Mouse (Mus musculus) lung, embryonic 16.5 days (tissue): ENCODE measurements around the gene Sdc4. TPM values are rescaled to one million over a fixed set of nuclear protein-coding genes. Genes with fewer than 3 reads are reported as not detected.

ENCODE experiments used
- ATAC-seq: fragments of 200-750 bp; cut with Nextera tagmentation; 2 replicates; pipeline ENCODE4 v1.8.0; 2017; ENCODE audit warnings: low read depth, mild to moderate bottlenecking, moderate library complexity
- H3K27ac ChIP-seq: fragments of 300-500 bp; sonication (generic); 2 replicates; pipeline ENCODE4 v1.5.1; 2014; ENCODE audit warnings: mild to moderate bottlenecking, control low read depth, low read length
- H3K27me3 ChIP-seq: fragments of 300-500 bp; sonication (generic); 2 replicates; pipeline ENCODE4 v1.6.1; 2014; ENCODE audit warnings: low read depth, low read length, mixed read lengths; ENCODE audit not compliant: control insufficient read depth, insufficient read depth
- H3K36me3 ChIP-seq: fragments of 300-500 bp; sonication (generic); 2 replicates; pipeline ENCODE4 v1.6.1; 2014; ENCODE audit warnings: low read length; ENCODE audit not compliant: control insufficient read depth, insufficient read depth
- H3K4me1 ChIP-seq: fragments of 300-500 bp; sonication (generic); replicated peaks from 2 replicates; pipeline ENCODE4 v1.6.1; 2014; ENCODE audit warnings: low read length, mixed read lengths; ENCODE audit not compliant: control insufficient read depth, insufficient read depth
- H3K4me2 ChIP-seq: fragments of 300-500 bp; sonication (generic); 2 replicates; pipeline ENCODE4 v1.6.1; 2014; ENCODE audit warnings: low read depth, low read length, control low read depth
- H3K4me3 ChIP-seq: fragments of 300-500 bp; sonication (generic); 2 replicates; pipeline ENCODE4 v1.5.1; 2014; ENCODE audit warnings: mild to moderate bottlenecking, low read length, control low read depth
- H3K9ac ChIP-seq: fragments of 300-500 bp; sonication (generic); 2 replicates; pipeline ENCODE4 v1.6.1; 2014; ENCODE audit warnings: low read length, control low read depth
- H3K9me3 ChIP-seq: fragments of 300-500 bp; sonication (generic); 2 replicates; pipeline ENCODE4 v1.6.1; 2016; ENCODE audit warnings: low read length; ENCODE audit not compliant: control insufficient read depth
- WGBS: fragments of 180-500 bp; shearing (Covaris S2); extraction: QIAGEN DNeasy Blood & Tissue Kit; methylation state at CpG from one replicate; pipeline ENCODE4 v1.1.7; 2014; 5-methylcytosine and 5-hydroxymethylcytosine counted together
- polyA plus RNA-seq: library from polyadenylated mRNA; unstranded; fragments of >200 nt; fragmentation: Nextera tagmentation; extraction: Ambion mirVana; gene quantifications from 2 replicates; pipeline ENCODE4 v1.2.1, GENCODE M21; 2015

Gene Sdc4
- polyA plus RNA-seq, 1 experiment from 2014 or later = 226 TPM

DNA sequence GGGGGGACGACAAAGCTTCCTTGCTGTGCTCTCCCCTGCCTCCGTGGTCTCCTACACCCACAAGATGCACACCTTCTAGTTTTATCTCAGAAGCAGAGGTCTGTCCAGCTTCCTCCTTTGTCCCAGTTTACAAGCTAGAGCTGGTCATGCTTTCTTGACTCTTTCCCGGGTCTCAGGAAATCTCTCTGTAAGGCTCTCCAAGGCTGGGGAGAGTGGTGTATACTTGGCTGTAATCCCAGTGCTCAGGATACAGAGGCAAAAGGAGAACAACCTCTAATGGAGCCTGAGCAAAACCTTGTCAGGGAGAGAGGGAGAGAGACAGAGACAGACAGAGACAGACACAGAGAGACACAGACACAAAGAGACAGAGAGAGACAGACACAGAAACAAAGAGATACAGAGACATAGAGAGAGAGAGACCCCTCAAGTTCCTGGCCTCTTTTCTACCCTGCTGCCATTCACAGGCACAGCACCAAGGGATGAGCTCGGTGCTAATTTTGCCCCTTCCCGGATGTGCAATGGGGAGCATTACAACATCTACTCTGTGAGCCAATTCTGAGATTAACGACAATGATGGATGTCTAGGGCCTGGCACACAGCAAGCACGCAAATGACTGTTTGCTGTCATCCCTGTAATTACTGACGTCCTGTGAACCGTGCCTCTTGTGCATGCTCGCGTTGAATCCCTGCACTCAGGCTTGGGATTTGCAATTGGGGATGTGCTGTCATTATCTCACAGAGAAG is 59.9 kb downstream of the Sdc4 start:
- Histone ChIP-seq H3K9me3 (peaks cover 3% of the 10 kb centered on the region; the same call in 1 of the 2 replicates), H3K4me3 (no peak overlapping the region), H3K27me3 (no peaks in the 10 kb centered on the region), H3K4me2 (no peak overlapping the region), H3K27ac (no peak overlapping the region), H3K9ac (no peak overlapping the region), H3K36me3 (no peaks in the 10 kb centered on the region), H3K4me1 (peaks cover 17% of the 10 kb centered on the region)
- ATAC-seq = no peak
- WGBS = 41% methylated on average over 11 of the region's 11 CpGs

GRCm38 (mm10) chr2:164382971-164383370 is 60.7 kb downstream of the Sdc4 start:
- Histone ChIP-seq H3K27ac (no peak overlapping the region), H3K4me2 (no peak overlapping the region), H3K27me3 (no peaks in the 10 kb centered on the region), H3K4me1 (peaks cover 16% of the 10 kb centered on the region), H3K36me3 (no peaks in the 10 kb centered on the region), H3K9me3 (peaks cover 3% of the 10 kb centered on the region; the same call in 1 of the 2 replicates), H3K9ac (no peak overlapping the region), H3K4me3 (no peak overlapping the region)
- 71% methylated on average over 3 of the region's 3 CpGs for WGBS
- ATAC-seq = no peak

DNA sequence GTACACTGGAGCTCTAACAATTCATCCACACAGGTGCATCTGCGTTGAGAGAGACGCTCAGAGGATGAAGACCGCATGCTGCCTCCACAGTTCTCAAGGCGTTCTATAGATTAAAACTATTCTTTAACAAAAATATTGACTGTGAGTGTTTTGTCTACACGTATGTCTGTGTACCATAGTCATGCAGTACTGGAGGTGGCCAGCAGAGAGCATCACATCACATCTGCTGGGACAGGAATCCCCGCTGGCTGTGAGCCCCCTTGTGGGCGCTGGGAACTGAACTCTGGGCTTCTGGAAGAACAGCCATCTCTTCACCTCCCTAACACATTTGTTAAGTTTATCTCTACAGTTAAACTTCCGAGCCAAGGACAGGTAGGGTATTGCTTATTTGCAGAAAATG is 62.0 kb downstream of the Sdc4 start:
- WGBS = 75% methylated on average over 8 of the region's 8 CpGs

DNA sequence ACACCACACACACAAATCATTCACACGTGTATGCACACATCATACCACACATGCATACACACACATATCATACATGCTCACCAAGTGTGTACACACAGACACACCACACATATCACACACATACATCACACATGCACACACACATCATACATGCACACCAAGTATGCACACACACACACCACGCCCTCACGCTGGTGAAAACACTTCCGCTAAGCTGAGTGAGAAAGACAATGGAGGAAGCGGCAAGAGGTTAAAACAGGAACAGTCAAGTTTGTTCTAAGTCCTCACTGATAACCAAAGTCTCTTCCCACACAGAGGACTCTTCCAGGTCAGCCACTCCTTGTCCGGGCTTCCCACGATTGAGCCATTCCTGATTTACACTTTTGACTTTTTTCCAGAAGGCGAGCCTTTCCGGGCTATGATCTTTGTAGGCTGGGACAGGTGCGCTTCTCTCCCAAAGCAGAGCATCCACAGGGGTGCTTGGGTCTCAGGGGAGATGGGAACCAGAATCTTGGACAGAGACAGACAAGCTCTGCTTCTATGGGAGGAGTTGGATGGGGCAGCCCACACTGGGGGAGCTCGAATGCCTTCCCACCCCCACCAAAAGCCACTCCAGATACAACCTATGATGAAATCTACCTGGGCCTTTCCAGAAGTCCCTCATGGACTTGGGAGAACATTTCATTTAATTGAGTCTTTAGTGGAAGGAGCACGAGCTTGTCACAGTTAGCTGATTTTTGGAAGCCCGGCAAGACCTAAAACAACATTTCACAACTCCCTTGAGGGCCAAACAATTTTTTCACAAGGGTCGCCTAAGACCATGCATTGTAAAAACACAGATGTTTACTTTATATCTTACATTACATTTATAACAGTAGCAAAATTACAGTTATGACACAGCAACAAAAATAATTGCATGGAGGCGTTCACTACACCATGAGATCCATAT is 65.9 kb downstream of the Sdc4 start:
- Histone ChIP-seq H3K4me1 (no peaks in the 10 kb centered on the region), H3K36me3 (no peaks in the 10 kb centered on the region), H3K9ac (no peak overlapping the region), H3K9me3 (peaks cover 3% of the 10 kb centered on the region; the same call in 1 of the 2 replicates), H3K4me3 (no peak overlapping the region), H3K27me3 (no peaks in the 10 kb centered on the region), H3K4me2 (no peak overlapping the region), H3K27ac (no peak overlapping the region)
- WGBS = 85% methylated on average over 15 of the region's 15 CpGs
- ATAC-seq = no peak

More for the DNA sequence above, 62.0 kb downstream of the Sdc4 start:
- Histone ChIP-seq H3K9ac (no peak overlapping the region), H3K9me3 (peaks cover 3% of the 10 kb centered on the region; the same call in 1 of the 2 replicates), H3K4me1 (peaks cover 12% of the 10 kb centered on the region), H3K27me3 (no peaks in the 10 kb centered on the region), H3K4me3 (no peak overlapping the region), H3K27ac (no peak overlapping the region), H3K4me2 (no peak overlapping the region), H3K36me3 (no peaks in the 10 kb centered on the region)
- no peak for ATAC-seq

Other genes with a start within 250 kb of the Sdc4 start
- not detected in 2 replicates for gene Wfdc15a, start 243.8 kb downstream of the Sdc4 start, polyA plus RNA-seq
- gene Wfdc15b, start 222.2 kb downstream of the Sdc4 start, polyA plus RNA-seq = 1.1 TPM in 1 of 2 replicates, not detected in the other
- not detected in 2 replicates for gene Svs2, start 205.4 kb downstream of the Sdc4 start, polyA plus RNA-seq
- gene Svs3b, start 187.2 kb downstream of the Sdc4 start, polyA plus RNA-seq = not detected in 2 replicates
- gene Svs4, start 165.4 kb downstream of the Sdc4 start, polyA plus RNA-seq = not detected in 2 replicates
- not detected in 2 replicates for gene Svs3a, start 154.6 kb downstream of the Sdc4 start, polyA plus RNA-seq
- not detected in 2 replicates for gene Svs6, start 127.1 kb downstream of the Sdc4 start, polyA plus RNA-seq
- not detected in 2 replicates for gene Svs5, start 111.1 kb downstream of the Sdc4 start, polyA plus RNA-seq
- 1.8 and 2.8 TPM in 2 replicates for gene Slpi, start 54.8 kb downstream of the Sdc4 start, polyA plus RNA-seq
- gene Rbpjl, start 40.7 kb downstream of the Sdc4 start, polyA plus RNA-seq = 16.8 and 21.9 TPM in 2 replicates
- 46.8 and 54.9 TPM in 2 replicates for gene Matn4, start 38.7 kb downstream of the Sdc4 start, polyA plus RNA-seq
- 59.9 and 62.3 TPM in 2 replicates for gene Sys1, start 13.1 kb upstream of the Sdc4 start, polyA plus RNA-seq
- gene Gm20458, start 17.1 kb upstream of the Sdc4 start, polyA plus RNA-seq = 7.9 and 15.2 TPM in 2 replicates
- not detected in 2 replicates for gene Trp53tg5, start 29.8 kb upstream of the Sdc4 start, polyA plus RNA-seq
- 13.0 and 23.4 TPM in 2 replicates for gene Dbndd2, start 42.2 kb upstream of the Sdc4 start, polyA plus RNA-seq
- 62.0 and 63.2 TPM in 2 replicates for gene Pigt, start 53.6 kb upstream of the Sdc4 start, polyA plus RNA-seq
- gene Wfdc2, start 118.5 kb upstream of the Sdc4 start, polyA plus RNA-seq = 486 and 558 TPM in 2 replicates
- not detected in 2 replicates for gene Spint3, start 129.6 kb upstream of the Sdc4 start, polyA plus RNA-seq
- 0.92 and 1.4 TPM in 2 replicates for gene Wfdc6a, start 141.6 kb upstream of the Sdc4 start, polyA plus RNA-seq
- gene Eppin, start 149.7 kb upstream of the Sdc4 start, polyA plus RNA-seq = not detected in 2 replicates
- gene Wfdc6b, start 169.6 kb upstream of the Sdc4 start, polyA plus RNA-seq = not detected in 2 replicates
- not detected in 2 replicates for gene Wfdc8, start 169.7 kb upstream of the Sdc4 start, polyA plus RNA-seq
- gene Wfdc16, start 194.9 kb upstream of the Sdc4 start, polyA plus RNA-seq = not detected in 2 replicates
- 0.50 TPM in 1 of 2 replicates, not detected in the other for gene Wfdc10, start 212.2 kb upstream of the Sdc4 start, polyA plus RNA-seq
- gene Wfdc9, start 212.7 kb upstream of the Sdc4 start, polyA plus RNA-seq = not detected in 2 replicates
- not detected in 2 replicates for gene Wfdc11, start 230.2 kb upstream of the Sdc4 start, polyA plus RNA-seq
- gene Wfdc13, start 241.2 kb upstream of the Sdc4 start, polyA plus RNA-seq = 0.20 and 0.46 TPM in 2 replicates